Comparison of ENCODE assay signal across 8 mouse cellular contexts in the genomic region with DNA sequence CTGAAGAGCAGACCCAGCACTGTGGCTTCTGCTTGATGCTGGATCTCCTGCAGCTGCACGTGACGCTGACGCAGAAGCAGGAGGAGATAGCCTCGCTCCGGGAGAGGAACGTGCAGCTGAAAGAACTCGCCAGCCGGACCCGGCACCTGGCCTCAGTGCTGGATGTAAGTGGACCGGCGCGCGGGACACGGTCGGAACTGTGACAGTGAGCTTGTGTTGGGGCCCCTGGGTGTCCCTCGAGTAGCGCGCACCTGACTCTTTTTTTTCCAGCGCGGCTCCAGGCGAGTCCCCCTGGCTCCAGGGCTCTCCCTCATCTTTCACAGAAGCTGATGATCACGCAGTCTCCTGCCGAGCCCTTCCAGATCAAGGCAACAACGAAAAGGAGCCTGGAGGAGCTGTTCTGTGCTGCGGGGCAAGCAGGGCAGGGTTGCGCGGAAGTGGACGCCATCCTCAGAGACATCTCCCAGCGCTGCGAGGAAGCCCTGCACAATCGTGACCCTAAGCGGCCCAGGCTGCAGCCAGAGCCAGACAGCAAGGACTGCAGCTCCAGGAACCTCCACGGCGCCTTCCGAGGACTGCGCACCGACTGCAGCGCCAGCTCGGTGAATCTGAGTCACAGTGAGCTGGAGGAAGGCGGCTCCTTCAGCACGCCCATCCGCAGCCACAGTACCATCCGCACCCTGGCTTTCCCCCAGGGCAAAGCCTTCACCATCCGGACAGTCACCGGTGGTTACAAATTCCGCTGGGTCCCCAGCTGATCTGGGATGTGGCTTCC. TPM values are rescaled to one million over a fixed set of nuclear protein-coding genes. Genes with fewer than 3 reads are reported as not detected.
DNase-seq lines count a peak whose midpoint lies in the region; ATAC-seq and TF ChIP-seq lines count a peak whose summit lies in the region.

No protein-coding gene starts in this region.

- ATAC-seq in kidney, embryonic 14.5 days (ENCODE audit: low FRiP score, low TSS enrichment): peak; percentile 41; the same call in 1 of the 2 replicates
- ATAC-seq in Patski: peak; percentile 64
- no peak for ATAC-seq in embryonic facial prominence, embryonic 15.5 days (ENCODE audit: insufficient number of reproducible peaks, low FRiP score, low TSS enrichment, low read depth)
- no peak for ATAC-seq in liver, embryonic 12.5 days
- peak; percentile 66 for ATAC-seq in neural tube, embryonic 13.5 days (ENCODE audit: low read depth)
- no peak for ATAC-seq in erythroid progenitor cell, adult 5-6 weeks (replicated peaks; ENCODE audit: low FRiP score, poor library complexity, severe bottlenecking)

- peaks cover 11% of the 10 kb centered on the region for H3K4me1 ChIP-seq in kidney, embryonic 14.5 days (ENCODE audit: control insufficient read depth, insufficient read depth, low read length)
- peaks cover 19% of the 10 kb centered on the region for H3K4me1 ChIP-seq in embryonic facial prominence, embryonic 15.5 days
- peaks cover 13% of the 10 kb centered on the region for H3K4me1 ChIP-seq in liver, embryonic 12.5 days
- peaks cover 22% of the 10 kb centered on the region for H3K4me1 ChIP-seq in neural tube, embryonic 13.5 days (replicated peaks)

- H3K27me3 ChIP-seq in kidney, embryonic 14.5 days (ENCODE audit: control insufficient read depth, insufficient read depth, low read length): peaks cover 63% of the 10 kb centered on the region
- peaks cover 29% of the 10 kb centered on the region for H3K27me3 ChIP-seq in Patski
- peaks cover 72% of the 10 kb centered on the region for H3K27me3 ChIP-seq in embryonic facial prominence, embryonic 15.5 days
- H3K27me3 ChIP-seq in liver, embryonic 12.5 days (replicated peaks): peaks cover 91% of the 10 kb centered on the region
- H3K27me3 ChIP-seq in neural tube, embryonic 13.5 days: peaks cover 88% of the 10 kb centered on the region

- no peaks in the 10 kb centered on the region for H3K9me3 ChIP-seq in kidney, embryonic 14.5 days (ENCODE audit: control insufficient read depth, low read length)
- H3K9me3 ChIP-seq in embryonic facial prominence, embryonic 15.5 days (replicated peaks): no peaks in the 10 kb centered on the region
- H3K9me3 ChIP-seq in liver, embryonic 12.5 days (replicated peaks): no peaks in the 10 kb centered on the region
- H3K9me3 ChIP-seq in neural tube, embryonic 13.5 days: no peaks in the 10 kb centered on the region

- no peak overlapping the region for H3K27ac ChIP-seq in kidney, embryonic 14.5 days (ENCODE audit: low read depth, low read length)
- no peak overlapping the region for H3K27ac ChIP-seq in embryonic facial prominence, embryonic 15.5 days (replicated peaks)
- no peak overlapping the region for H3K27ac ChIP-seq in liver, embryonic 12.5 days
- H3K27ac ChIP-seq in neural tube, embryonic 13.5 days (replicated peaks): no peak overlapping the region

- no peak for DNase-seq in kidney, adult 8-10 months
- DNase-seq in Patski (ENCODE audit: low read depth, low spot score): no peak
- peak; percentile 59 for DNase-seq in induced T-regulatory cell, adult 2 months (ENCODE audit: low read depth)

- no peak for TF ChIP-seq CTCF in Patski (IDR thresholded peaks at IDR 0.05)

- WGBS in kidney, embryonic 14.5 days: under 1% methylated on average over 46 of the region's 46 CpGs
- WGBS in embryonic facial prominence, embryonic 15.5 days: under 1% methylated on average over 46 of the region's 46 CpGs
- WGBS in liver, embryonic 12.5 days (ENCODE audit: insufficient replicate concordance): 2% methylated on average over 46 of the region's 46 CpGs
- under 1% methylated on average over 46 of the region's 46 CpGs for WGBS in neural tube, embryonic 13.5 days

- in situ Hi-C loops in Patski (cut with MboI; ENCODE audit: low pct_unique_long_range_greater_than_20kb): loop anchor here (25.0 kb wide), 1 partner anchor 711 kb away; a partner anchor contains a TSS

- H3K9ac ChIP-seq in kidney, embryonic 14.5 days (ENCODE audit: low read depth, low read length): peak overlapping the region; percentile 42; the same call in 1 of the 2 replicates
- 0 out of 2 replicates have a peak overlapping the region, but pooled peaks have one; percentile 6 for H3K9ac ChIP-seq in embryonic facial prominence, embryonic 15.5 days
- no peak overlapping the region; the same call in 1 of the 2 replicates for H3K9ac ChIP-seq in liver, embryonic 12.5 days
- peak overlapping the region; percentile 70 for H3K9ac ChIP-seq in neural tube, embryonic 13.5 days

- peak overlapping the region; percentile 82 for H3K4me2 ChIP-seq in kidney, embryonic 14.5 days (replicated peaks; ENCODE audit: low read depth, low read length)
- H3K4me2 ChIP-seq in embryonic facial prominence, embryonic 15.5 days (replicated peaks): peak overlapping the region; percentile 95
- peak overlapping the region; percentile 54 for H3K4me2 ChIP-seq in liver, embryonic 12.5 days
- peak overlapping the region; percentile 87 for H3K4me2 ChIP-seq in neural tube, embryonic 13.5 days

- no peaks in the 10 kb centered on the region for H3K36me3 ChIP-seq in kidney, embryonic 14.5 days (ENCODE audit: control insufficient read depth, insufficient read depth, low read length)
- no peaks in the 10 kb centered on the region for H3K36me3 ChIP-seq in embryonic facial prominence, embryonic 15.5 days
- no peaks in the 10 kb centered on the region for H3K36me3 ChIP-seq in liver, embryonic 12.5 days
- no peaks in the 10 kb centered on the region for H3K36me3 ChIP-seq in neural tube, embryonic 13.5 days

- CTCF ChIA-PET in Patski (lab: Charles Lee): interaction anchor here (1.3 to 1.7 kb wide), 3 partner anchors 8 to 37 kb away, joined by 3 to 7 read pairs (median 3); no protein-coding TSS in a partner anchor

- H3K4me3 ChIP-seq in kidney, embryonic 14.5 days (ENCODE audit: low read length): peak overlapping the region; percentile 43
- peak overlapping the region; percentile 44 for H3K4me3 ChIP-seq in embryonic facial prominence, embryonic 15.5 days (replicated peaks)
- H3K4me3 ChIP-seq in liver, embryonic 12.5 days: peak overlapping the region; percentile 32
- peak overlapping the region; percentile 47 for H3K4me3 ChIP-seq in neural tube, embryonic 13.5 days

- POLR2A ChIA-PET in Patski (lab: Charles Lee): no interaction called here

RNA-seq across cellular contexts. Expression of a gene that starts 5.0 kb away (rescaled TPM):
- polyA plus RNA-seq in kidney, embryonic 14.5 days (2014; fragmentation: Nextera tagmentation; extraction: Ambion mirVana): not detected in 2 replicates
- 0.03 TPM for polyA plus RNA-seq in Patski (2021)
- polyA plus RNA-seq in embryonic facial prominence, embryonic 15.5 days (2015; fragmentation: Nextera tagmentation; extraction: Ambion mirVana): 5.6 and 14.0 TPM in 2 replicates
- polyA plus RNA-seq in liver, embryonic 12.5 days (2016; fragmentation: Nextera tagmentation; extraction: Ambion mirVana): not detected in 2 replicates
- polyA plus RNA-seq in neural tube, embryonic 13.5 days (2015; fragmentation: Nextera tagmentation; extraction: Ambion mirVana): 0.10 and 0.12 TPM in 2 replicates
- not detected in 2 replicates for total RNA-seq in erythroid progenitor cell, adult 5-6 weeks (2015; ENCODE audit: low replicate concordance)
- total RNA-seq in erythroid progenitor cell, adult 5-6 weeks (2017; ENCODE audit: low replicate concordance): not detected in 2 replicates

RNA-seq across cellular contexts. Expression of a gene that starts 11.0 kb away (rescaled TPM):
- polyA plus RNA-seq in kidney, embryonic 14.5 days (2014; fragmentation: Nextera tagmentation; extraction: Ambion mirVana): 0.17 and 0.55 TPM in 2 replicates
- 0.12 TPM for polyA plus RNA-seq in Patski (2021)
- 10.8 and 26.9 TPM in 2 replicates for polyA plus RNA-seq in embryonic facial prominence, embryonic 15.5 days (2015; fragmentation: Nextera tagmentation; extraction: Ambion mirVana)
- polyA plus RNA-seq in liver, embryonic 12.5 days (2016; fragmentation: Nextera tagmentation; extraction: Ambion mirVana): 0.11 and 0.22 TPM in 2 replicates
- 0.25 TPM in 1 of 2 replicates, not detected in the other for polyA plus RNA-seq in neural tube, embryonic 13.5 days (2015; fragmentation: Nextera tagmentation; extraction: Ambion mirVana)
- 0.42 and 3.2 TPM in 2 replicates for total RNA-seq in erythroid progenitor cell, adult 5-6 weeks (2015; ENCODE audit: low replicate concordance)
- not detected in 2 replicates for total RNA-seq in erythroid progenitor cell, adult 5-6 weeks (2017; ENCODE audit: low replicate concordance)

RNA-seq across cellular contexts. Expression of a gene that starts 36.3 kb away (rescaled TPM):
- polyA plus RNA-seq in kidney, embryonic 14.5 days (2014; fragmentation: Nextera tagmentation; extraction: Ambion mirVana): not detected in 2 replicates
- polyA plus RNA-seq in Patski (2021): not detected
- 3.1 and 8.1 TPM in 2 replicates for polyA plus RNA-seq in embryonic facial prominence, embryonic 15.5 days (2015; fragmentation: Nextera tagmentation; extraction: Ambion mirVana)
- polyA plus RNA-seq in liver, embryonic 12.5 days (2016; fragmentation: Nextera tagmentation; extraction: Ambion mirVana): not detected in 2 replicates
- not detected in 2 replicates for polyA plus RNA-seq in neural tube, embryonic 13.5 days (2015; fragmentation: Nextera tagmentation; extraction: Ambion mirVana)
- total RNA-seq in erythroid progenitor cell, adult 5-6 weeks (2015; ENCODE audit: low replicate concordance): not detected in 2 replicates
- total RNA-seq in erythroid progenitor cell, adult 5-6 weeks (2017; ENCODE audit: low replicate concordance): not detected in 2 replicates

RNA-seq across cellular contexts. Expression of a gene that starts 47.6 kb away (rescaled TPM):
- 142 and 204 TPM in 2 replicates for polyA plus RNA-seq in kidney, embryonic 14.5 days (2014; fragmentation: Nextera tagmentation; extraction: Ambion mirVana)
- polyA plus RNA-seq in Patski (2021): 105 TPM
- polyA plus RNA-seq in embryonic facial prominence, embryonic 15.5 days (2015; fragmentation: Nextera tagmentation; extraction: Ambion mirVana): 190 and 192 TPM in 2 replicates
- 17.3 and 17.5 TPM in 2 replicates for polyA plus RNA-seq in liver, embryonic 12.5 days (2016; fragmentation: Nextera tagmentation; extraction: Ambion mirVana)
- polyA plus RNA-seq in neural tube, embryonic 13.5 days (2015; fragmentation: Nextera tagmentation; extraction: Ambion mirVana): 81.0 and 94.9 TPM in 2 replicates
- 5.4 TPM in 1 of 2 replicates, not detected in the other for total RNA-seq in erythroid progenitor cell, adult 5-6 weeks (2015; ENCODE audit: low replicate concordance)
- total RNA-seq in erythroid progenitor cell, adult 5-6 weeks (2017; ENCODE audit: low replicate concordance): 3.9 TPM in 1 of 2 replicates, not detected in the other

Comparison
In these comparisons a context has a peak if more than half of its experiments do, and no peak if none do; other contexts are left out.
1. ATAC-seq: peak in kidney, embryonic 14.5 days (single experiment), Patski (single experiment) and neural tube, embryonic 13.5 days (single experiment); none in embryonic facial prominence, embryonic 15.5 days (single experiment), liver, embryonic 12.5 days (single experiment) and erythroid progenitor cell, adult 5-6 weeks (single experiment).
2. Peak in every context shown above with its lines, with median percentiles within 50 percentile points of each other: H3K4me2 ChIP-seq and H3K4me3 ChIP-seq.